Mouse (Mus musculus) cerebellum, postnatal 36 days (tissue): ENCODE results near the gene Cryba1.

Experiments used
- DNase-seq, 2 experiments: peaks; one replicate each; pipeline ENCODE4 v3.0.0; 2021 to 2022; ENCODE audit warnings: mixed read lengths in 2 of 2

The Cryba1 gene

GRCm38 (mm10) chr11:77713736-77714135 is 11.3 kb downstream of the Cryba1 start:
- no peak for DNase-seq

DNA sequence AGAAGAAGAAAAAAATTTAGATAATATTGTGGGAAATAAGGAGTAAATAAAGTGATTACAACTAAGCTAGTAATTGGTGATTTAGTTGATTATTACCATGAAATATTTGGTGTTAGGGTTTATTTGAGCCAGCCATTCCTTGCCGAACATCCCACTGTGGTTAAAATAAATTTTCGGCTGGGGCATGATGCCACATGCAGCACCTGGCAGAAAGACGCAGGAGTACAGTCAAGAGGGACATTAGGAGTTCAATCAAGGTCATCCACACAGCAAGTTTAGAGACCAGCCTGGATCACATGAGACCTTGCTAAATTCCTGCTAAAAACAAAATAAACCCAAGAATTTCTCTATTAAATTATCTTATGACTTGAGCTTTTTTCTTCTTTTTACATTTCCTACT is 16.0 kb downstream of the Cryba1 start:
- DNase-seq: no peak

DNA sequence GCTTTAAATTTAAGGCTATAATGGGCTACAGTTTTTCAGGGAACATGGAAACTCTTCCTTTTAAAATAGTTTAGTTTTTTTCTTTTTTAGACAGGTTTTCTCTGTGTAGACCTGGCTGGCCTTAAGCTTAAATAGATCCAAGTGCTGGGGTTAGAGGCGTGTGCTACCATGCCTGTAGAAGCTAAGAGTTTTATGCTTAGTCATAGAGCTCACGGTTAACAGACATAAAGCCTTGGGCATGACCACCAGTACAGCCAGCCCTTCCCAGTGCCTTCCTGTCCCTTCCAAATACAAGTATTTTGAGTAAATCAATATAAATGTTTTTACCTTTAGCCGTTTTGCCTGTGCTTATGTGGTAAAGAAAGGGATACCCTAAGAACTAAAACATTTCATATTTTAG is 19.2 kb downstream of the Cryba1 start:
- no peak for DNase-seq

- DNase-seq: no peak
Measured at GRCm38 (mm10) chr11:77697232-77697631, 27.9 kb downstream of the Cryba1 start.

- DNase-seq: no peak
Measured at GRCm38 (mm10) chr11:77693026-77693425, 32.1 kb downstream of the Cryba1 start.

- peak; percentile 41 to 43 for DNase-seq
Measured at GRCm38 (mm10) chr11:77687541-77688131, 37.4 kb downstream of the Cryba1 start.

DNA sequence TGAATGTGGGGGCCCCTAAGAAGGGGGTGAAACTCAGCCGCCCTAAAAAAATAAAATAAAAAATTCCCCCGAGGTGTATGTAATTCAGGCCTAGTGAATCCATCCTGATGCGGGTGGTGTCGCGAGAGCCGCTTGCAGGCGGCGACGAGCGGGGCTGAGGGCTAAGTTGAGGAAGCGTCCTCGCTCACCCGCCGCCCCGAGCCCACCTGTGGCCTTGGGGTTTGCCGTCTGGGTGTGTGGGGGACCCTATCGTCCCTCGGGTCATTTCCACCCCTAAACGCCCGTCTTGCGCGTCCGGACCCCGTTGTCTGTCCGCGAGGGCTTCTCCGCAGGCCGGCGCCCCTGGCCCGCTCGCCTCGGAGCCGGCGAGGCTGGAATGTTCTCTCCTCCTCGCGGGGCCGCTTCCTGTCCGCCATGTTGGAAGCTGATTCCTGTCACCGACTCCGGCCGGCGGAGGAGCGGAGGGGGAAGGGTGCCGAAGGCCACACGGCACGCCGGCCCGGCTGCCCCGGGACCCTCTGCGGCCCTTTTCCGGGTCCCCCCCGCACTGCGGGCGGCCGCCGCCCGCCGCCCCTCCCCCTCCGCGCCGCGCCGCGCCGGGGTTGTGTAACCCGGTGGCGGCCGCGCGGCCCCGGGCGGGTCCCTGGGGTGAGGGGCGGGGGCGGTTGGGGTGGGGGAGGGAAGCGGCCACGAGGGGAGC is 38.1 kb downstream of the Cryba1 start:
- peak; percentile 59 to 62 for DNase-seq

DNA sequence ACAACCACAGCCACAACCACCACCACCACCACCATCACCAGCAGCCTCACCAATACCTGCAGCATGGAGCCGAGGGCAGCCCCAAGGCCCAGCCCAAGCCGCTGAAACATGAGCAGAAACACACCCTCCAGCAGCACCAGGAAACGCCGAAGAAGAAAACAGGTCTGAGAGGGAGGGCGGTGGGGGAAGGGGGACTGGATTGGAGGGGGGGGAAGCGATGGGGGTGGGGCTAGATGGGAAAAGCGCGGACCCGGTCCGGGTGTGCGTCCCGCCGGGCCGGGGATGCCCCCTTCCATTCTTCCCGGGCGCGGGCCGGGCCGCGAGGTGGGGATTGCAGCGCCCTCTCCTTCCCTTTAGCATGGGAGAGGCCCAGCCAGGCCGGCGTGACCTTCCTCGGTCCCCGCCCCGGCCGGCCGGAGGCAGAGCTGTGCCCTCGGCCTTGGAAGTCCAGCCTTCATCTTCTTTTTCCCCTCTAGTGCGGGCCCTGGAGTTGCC is 38.7 kb downstream of the Cryba1 start:
- DNase-seq: peak; percentile 41 to 48

GRCm38 (mm10) chr11:77685383-77686265 is 39.5 kb downstream of the Cryba1 start, which contains the start of gene Nufip2:
TSS of gene Nufip2 (plus strand) at chr11:77686155.
- peak; percentile 100 for DNase-seq

DNA sequence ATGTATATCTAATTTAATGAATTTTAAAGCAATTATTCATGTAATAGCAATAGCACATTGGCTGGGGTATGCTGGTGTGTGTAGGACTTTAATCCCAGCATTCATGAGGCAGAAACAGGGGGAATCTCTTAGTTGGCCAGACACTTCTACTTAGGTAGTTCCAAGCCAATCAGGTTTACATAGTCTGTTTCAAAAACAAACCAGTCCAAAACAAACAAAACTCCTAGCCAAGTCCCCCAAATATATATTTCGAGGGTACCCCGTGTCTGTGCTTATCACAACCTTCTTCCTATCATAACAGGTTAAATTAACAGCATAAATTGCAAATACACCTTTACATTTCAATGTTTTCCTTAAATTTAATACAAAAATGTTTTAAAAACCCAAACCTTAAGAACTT is 40.2 kb downstream of the Cryba1 start:
- no peak for DNase-seq

DNA sequence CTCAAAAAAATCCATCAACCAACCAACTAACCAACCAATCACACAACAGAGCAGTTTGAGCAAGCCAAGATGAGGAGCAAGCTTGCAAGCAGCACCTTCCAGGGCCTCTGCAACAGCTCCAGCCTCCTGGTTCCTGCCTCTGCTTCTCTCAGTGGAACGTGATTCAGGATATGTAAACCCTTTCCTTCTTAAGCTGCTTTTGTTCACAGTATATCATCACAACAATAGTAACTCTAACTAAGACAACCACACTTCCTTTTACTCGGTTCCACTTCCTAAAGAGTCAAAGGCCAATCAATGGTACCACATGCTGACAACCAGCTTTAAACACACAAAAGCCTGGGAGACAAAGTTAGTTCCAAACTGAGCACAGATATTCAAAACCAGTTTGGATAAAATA is 45.1 kb downstream of the Cryba1 start:
- DNase-seq: no peak

GRCm38 (mm10) chr11:77673428-77673991 is 51.6 kb downstream of the Cryba1 start:
- no peak for DNase-seq

DNA sequence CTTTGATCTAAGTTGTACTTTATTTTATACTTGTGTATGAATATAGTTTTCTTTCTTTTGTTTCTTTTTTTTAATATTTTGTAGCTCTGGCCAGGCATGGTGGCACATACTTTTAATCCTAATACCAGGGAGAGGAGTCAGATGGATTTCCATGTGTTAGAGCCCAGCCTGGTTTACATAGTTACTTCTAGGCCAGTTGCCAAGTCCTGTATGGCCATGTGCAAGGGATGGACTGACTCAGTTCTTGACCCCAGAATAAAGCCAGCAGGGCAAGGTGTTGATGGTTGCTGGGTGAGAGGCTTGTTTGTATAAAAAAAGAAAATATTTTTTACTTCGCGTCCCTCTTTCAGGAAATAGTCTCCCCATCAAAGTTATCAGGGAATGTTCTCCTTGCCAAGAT is 52.3 kb downstream of the Cryba1 start:
- no peak for DNase-seq
